Mouse (Mus musculus) liver, adult 2 months (tissue): ENCODE results near the gene Sox6. TPM values are rescaled to one million over a fixed set of nuclear protein-coding genes. Genes with fewer than 3 reads are reported as not detected.

Source experiments
- DNase-seq: peaks from one replicate; pipeline ENCODE4 v3.0.0-alpha.2; 2011; ENCODE audit warnings: low read depth, low spot score; ENCODE audit errors: extremely low read depth
- H3K27ac ChIP-seq: fragments of 200-500 bp; replicated peaks from 2 replicates; pipeline ENCODE4 v1.5.1; 2012; ENCODE audit warnings: low read depth, mild to moderate bottlenecking, control low read depth, inconsistent platforms, low read length; ENCODE audit not compliant: insufficient read depth
- H3K27me3 ChIP-seq: fragments of 200-500 bp; 2 replicates; pipeline ENCODE4 v1.6.1; 2012; ENCODE audit warnings: mild to moderate bottlenecking, moderate library complexity, low read length, inconsistent platforms; ENCODE audit not compliant: control insufficient read depth, insufficient read depth
- H3K36me3 ChIP-seq: fragments of 200-500 bp; 2 replicates; pipeline ENCODE4 v1.6.1; 2012; ENCODE audit warnings: low read length, inconsistent platforms; ENCODE audit not compliant: control insufficient read depth, insufficient read depth
- H3K4me1 ChIP-seq: fragments of 200-500 bp; 2 replicates; pipeline ENCODE4 v1.6.1; 2011; ENCODE audit warnings: low read length; ENCODE audit not compliant: control insufficient read depth, insufficient read depth
- H3K4me3 ChIP-seq: fragments of 200-500 bp; 2 replicates; pipeline ENCODE4 v1.5.1; 2011; ENCODE audit warnings: low read depth, mild to moderate bottlenecking, control low read depth, low read length, moderate library complexity; ENCODE audit not compliant: insufficient read depth
- H3K79me2 ChIP-seq: fragments of 200-500 bp; 2 replicates; pipeline ENCODE4 v1.6.1; 2012; ENCODE audit warnings: inconsistent platforms, mild to moderate bottlenecking, low read length, moderate library complexity; ENCODE audit not compliant: control insufficient read depth, insufficient read depth
- H3K9ac ChIP-seq: fragments of 200-500 bp; 2 replicates; pipeline ENCODE4 v1.6.1; 2012; ENCODE audit warnings: low read depth, mild to moderate bottlenecking, control low read depth, inconsistent platforms, low read length
- CTCF ChIP-seq: fragments of 200-500 bp; IDR thresholded peaks from 2 replicates; pipeline ENCODE4 v1.5.1; 2011; ENCODE audit warnings: low read depth, low read length, control low read depth
- POLR2A ChIP-seq: fragments of 200-500 bp; IDR thresholded peaks from 2 replicates; pipeline ENCODE4 v1.6.1; 2011; ENCODE audit warnings: low read length, control low read depth; ENCODE audit not compliant: insufficient read depth; ENCODE audit errors: extremely low read depth
- WGBS: fragments of 180-500 bp; shearing (Covaris S2); methylation state at CpG from one replicate; pipeline ENCODE4 v1.1.7; 2018; 5-methylcytosine and 5-hydroxymethylcytosine counted together
- polyA plus RNA-seq: library from polyadenylated mRNA; depleted of rRNA; stranded (reverse); fragments of >200 nt; gene quantifications from 2 replicates; pipeline ENCODE4 v1.2.3, GENCODE M21; 2012
- total RNA-seq: library from RNA; depleted of rRNA; stranded (reverse); fragments of >200 nt; gene quantifications from 2 replicates; pipeline ENCODE4 v1.2.3, GENCODE M21; 2014

The Sox6 gene
- total and polyA plus RNA-seq, 2 experiments: 16.0 to 34.8 TPM

- Histone ChIP-seq H3K27ac (no peak overlapping the region), H3K9ac (no peak overlapping the region; the same call in 1 of the 2 replicates), H3K4me1 (peaks cover 7% of the 10 kb centered on the region), H3K27me3 (no peaks in the 10 kb centered on the region), H3K4me3 (no peak overlapping the region), H3K36me3 (no peaks in the 10 kb centered on the region), H3K79me2 (no peaks in the 10 kb centered on the region)
- DNase-seq: peak; percentile 34
- TF ChIP-seq POLR2A (no peak), CTCF (no peak)
- WGBS: 39% methylated on average over 5 of the region's 5 CpGs
Observed at GRCm38 (mm10) chr7:115565060-115565426, 473.6 kb downstream of the Sox6 start.

- no peaks in the 10 kb centered on the region for H3K36me3 ChIP-seq
- H3K79me2 ChIP-seq: no peaks in the 10 kb centered on the region
- no peak for TF ChIP-seq POLR2A
- no peak for TF ChIP-seq CTCF
- H3K9ac ChIP-seq: no peak overlapping the region
- no peak overlapping the region for H3K27ac ChIP-seq
- 28% methylated on average over 6 of the region's 6 CpGs for WGBS
- peaks cover 7% of the 10 kb centered on the region for H3K4me1 ChIP-seq
- no peak overlapping the region for H3K4me3 ChIP-seq
- peak; percentile 72 for DNase-seq
- no peaks in the 10 kb centered on the region for H3K27me3 ChIP-seq
Observed at GRCm38 (mm10) chr7:115564359-115565059, 474.1 kb downstream of the Sox6 start.

- TF ChIP-seq CTCF: no peak
- TF ChIP-seq POLR2A: no peak
- Histone ChIP-seq H3K27me3 (no peaks in the 10 kb centered on the region), H3K4me1 (no peaks in the 10 kb centered on the region), H3K9ac (no peak overlapping the region), H3K4me3 (no peak overlapping the region), H3K36me3 (no peaks in the 10 kb centered on the region), H3K79me2 (no peaks in the 10 kb centered on the region), H3K27ac (no peak overlapping the region)
- DNase-seq: no peak
- WGBS: 75% methylated on average over 3 of the region's 3 CpGs
Observed at GRCm38 (mm10) chr7:115556677-115557076, 481.9 kb downstream of the Sox6 start.

GRCm38 (mm10) chr7:115550197-115550804 lies 488.3 kb downstream of the Sox6 start:
- Histone ChIP-seq H3K27ac (no peak overlapping the region), H3K4me1 (no peaks in the 10 kb centered on the region), H3K36me3 (no peaks in the 10 kb centered on the region), H3K4me3 (no peak overlapping the region), H3K9ac (no peak overlapping the region), H3K79me2 (no peaks in the 10 kb centered on the region), H3K27me3 (no peaks in the 10 kb centered on the region)
- no peak for DNase-seq
- WGBS: 76% methylated on average over 7 of the region's 7 CpGs
- TF ChIP-seq CTCF (no peak), POLR2A (no peak)

- H3K27me3 ChIP-seq: no peaks in the 10 kb centered on the region
- no peaks in the 10 kb centered on the region for H3K36me3 ChIP-seq
- no peaks in the 10 kb centered on the region for H3K4me1 ChIP-seq
- H3K79me2 ChIP-seq: no peaks in the 10 kb centered on the region
- no peak overlapping the region for H3K27ac ChIP-seq
- no peak for TF ChIP-seq POLR2A
- TF ChIP-seq CTCF: no peak
- H3K4me3 ChIP-seq: no peak overlapping the region
- WGBS: 84% methylated on average over 4 of the region's 4 CpGs
- H3K9ac ChIP-seq: no peak overlapping the region
- no peak for DNase-seq
Observed at GRCm38 (mm10) chr7:115549670-115550069, 488.9 kb downstream of the Sox6 start.

- TF ChIP-seq CTCF (no peak), POLR2A (no peak)
- Histone ChIP-seq H3K9ac (no peak overlapping the region), H3K4me1 (no peaks in the 10 kb centered on the region), H3K36me3 (peaks cover 11% of the 10 kb centered on the region; the same call in 1 of the 2 replicates), H3K79me2 (no peaks in the 10 kb centered on the region), H3K27ac (no peak overlapping the region), H3K4me3 (no peak overlapping the region), H3K27me3 (no peaks in the 10 kb centered on the region)
- WGBS: 90% methylated on average over 4 of the region's 4 CpGs
- DNase-seq: no peak
Observed at GRCm38 (mm10) chr7:115545585-115546374, 492.8 kb downstream of the Sox6 start.
